Mouse (Mus musculus) urinary bladder, postnatal 14 days (tissue): ENCODE measurements at regions not wholly inside any gene's neighbourhood (a gene's known extent, or its start where the extent isn't known, plus 50 kb on each side); places are given as distances from the start of the nearest gene placed in this dataset.

ENCODE experiments used
- DNase-seq: peaks from one replicate; pipeline ENCODE4 v3.0.0; 2021; ENCODE audit warnings: low spot score

- no peak for DNase-seq
These were observed 213.7 kb upstream of the Ccdc122 start for GRCm38 (mm10) chr14:76822766-76823325.

DNA sequence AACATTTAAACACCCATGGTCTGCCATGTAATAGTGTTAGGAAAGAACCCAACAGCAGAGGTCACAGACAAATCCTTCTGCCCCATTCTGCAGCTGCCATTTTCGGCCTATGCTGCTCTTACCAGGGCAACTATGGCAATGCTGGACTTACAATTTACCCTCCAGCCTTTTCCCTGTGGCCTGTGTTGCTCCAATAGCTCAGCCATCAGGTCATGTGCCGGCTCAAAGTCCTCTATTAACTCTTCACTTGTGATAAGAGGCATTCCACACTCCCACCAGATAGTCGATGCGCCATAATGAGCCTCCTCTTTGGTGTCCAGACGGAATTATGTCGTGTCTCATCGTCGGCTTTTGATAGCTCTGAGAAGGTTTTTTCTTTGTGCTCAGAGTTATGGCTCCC lies 214.7 kb upstream of the Ccdc122 start:
- no peak for DNase-seq

DNA sequence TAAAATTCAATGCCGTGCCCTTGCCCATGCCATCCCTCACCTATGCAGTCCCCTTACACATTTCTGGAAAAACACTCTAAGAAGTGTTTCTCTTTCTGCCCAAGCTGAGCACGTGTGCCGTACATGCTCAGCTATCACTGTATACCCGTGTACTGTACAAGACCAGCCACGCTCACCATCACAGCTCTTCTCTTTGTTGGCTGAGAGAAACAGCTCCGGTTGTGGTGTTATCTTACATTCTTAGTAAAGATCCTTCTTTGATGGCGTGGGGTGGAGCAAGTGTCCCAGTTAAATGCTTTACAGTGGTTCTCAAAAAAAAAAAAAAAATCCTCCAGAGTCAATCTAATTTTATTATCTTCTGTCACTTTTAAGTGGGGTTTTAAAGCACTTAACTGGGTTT lies 215.1 kb upstream of the Ccdc122 start:
- no peak for DNase-seq

DNA sequence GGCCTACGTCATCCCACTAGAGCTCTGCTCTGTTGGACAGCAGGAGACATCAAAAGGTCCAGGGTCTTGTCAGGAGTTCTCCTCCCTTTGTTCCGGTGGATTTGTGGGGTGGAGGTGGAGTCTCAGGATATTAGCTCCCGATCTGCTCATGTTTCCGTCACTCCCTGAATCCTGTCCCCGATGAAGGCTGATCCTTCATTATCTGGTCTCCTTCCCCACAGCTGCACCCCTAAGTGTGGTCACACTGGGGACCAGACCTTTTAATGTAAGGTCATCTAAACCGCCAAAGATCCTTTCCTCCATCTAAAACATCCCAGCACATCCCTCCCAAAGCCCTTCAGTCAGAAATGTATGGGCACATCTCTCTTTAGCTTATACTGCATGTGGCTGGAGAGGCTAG lies 215.6 kb upstream of the Ccdc122 start:
- DNase-seq: no peak

- peak; percentile 85 for DNase-seq
These were observed 216.9 kb upstream of the Ccdc122 start for GRCm38 (mm10) chr14:76819690-76820089.

- DNase-seq: no peak
These were observed 218.1 kb upstream of the Ccdc122 start for GRCm38 (mm10) chr14:76818256-76819010.

GRCm38 (mm10) chr14:76817189-76817772 lies 219.3 kb upstream of the Ccdc122 start:
- peak; percentile 15 for DNase-seq

- DNase-seq: no peak
These were observed 219.9 kb upstream of the Ccdc122 start for GRCm38 (mm10) chr14:76816666-76817065.

- no peak for DNase-seq
These were observed 224.3 kb upstream of the Ccdc122 start for GRCm38 (mm10) chr14:76812155-76812875.

DNA sequence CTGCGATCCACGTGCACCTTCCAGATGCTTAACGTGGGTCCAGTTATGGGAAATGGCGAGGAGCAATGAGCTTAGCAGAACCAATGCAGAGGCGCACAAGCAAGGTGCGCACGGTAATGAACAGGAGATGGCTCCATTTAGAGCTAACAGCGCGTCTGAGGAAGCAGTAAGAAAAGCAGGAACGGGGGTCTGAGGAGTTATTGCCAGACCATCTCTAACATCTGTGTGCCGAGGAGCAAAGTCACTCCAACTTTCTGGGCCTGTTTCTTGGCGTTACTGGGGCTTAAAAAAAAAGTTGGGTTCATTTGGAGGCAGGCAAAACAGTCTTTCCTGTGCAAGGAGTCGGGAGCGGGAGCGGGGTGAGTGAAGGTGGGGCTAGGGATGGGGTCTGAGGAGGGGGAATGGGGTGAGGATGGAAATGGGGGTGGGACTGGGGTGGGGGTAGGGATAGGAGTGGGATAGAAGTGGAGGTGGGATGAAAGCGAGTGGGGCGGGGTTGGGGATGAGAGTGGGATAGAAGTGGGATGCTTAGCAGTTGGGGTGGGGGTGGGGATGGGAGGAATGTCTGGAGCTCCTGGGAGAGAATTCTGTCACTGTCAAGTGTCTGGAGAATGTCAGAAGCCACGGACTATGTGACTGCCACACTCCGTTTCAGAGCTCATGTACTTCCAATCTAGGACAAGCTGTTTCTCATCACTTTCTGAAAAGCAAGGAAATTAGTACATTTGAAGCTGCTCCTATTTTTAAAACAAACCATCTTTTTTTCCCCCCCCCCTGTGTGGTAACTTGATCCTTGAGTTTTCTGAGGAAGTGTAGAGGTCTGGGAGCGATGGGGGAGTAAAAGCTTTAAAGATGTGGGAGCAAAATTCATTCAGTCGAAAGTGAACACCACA lies 225.6 kb upstream of the Ccdc122 start:
- no peak for DNase-seq

- no peak for DNase-seq
These were observed 226.5 kb upstream of the Ccdc122 start for GRCm38 (mm10) chr14:76810041-76810440.

DNA sequence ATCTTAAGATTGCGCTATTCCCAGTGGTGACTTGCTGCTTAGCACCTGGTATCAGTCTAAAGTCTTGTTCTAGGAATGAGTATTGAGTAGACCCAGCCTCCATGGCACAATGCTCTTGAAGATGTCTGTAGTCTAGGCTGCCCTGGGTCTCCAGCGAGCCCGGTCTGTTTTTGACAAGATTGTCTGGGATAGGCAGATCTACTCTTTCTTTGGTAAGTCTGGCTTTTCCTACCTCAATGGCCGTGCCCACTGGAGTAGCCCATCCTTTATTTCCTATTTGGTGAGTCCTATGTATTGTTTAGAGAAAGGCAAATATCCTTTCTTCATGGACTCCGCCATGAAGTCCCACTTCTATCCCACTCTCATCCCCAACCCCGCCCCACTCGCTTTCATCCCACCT lies 227.2 kb upstream of the Ccdc122 start:
- no peak for DNase-seq

- DNase-seq: no peak
These were observed 231.3 kb upstream of the Ccdc122 start for GRCm38 (mm10) chr14:76805151-76805785.

DNA sequence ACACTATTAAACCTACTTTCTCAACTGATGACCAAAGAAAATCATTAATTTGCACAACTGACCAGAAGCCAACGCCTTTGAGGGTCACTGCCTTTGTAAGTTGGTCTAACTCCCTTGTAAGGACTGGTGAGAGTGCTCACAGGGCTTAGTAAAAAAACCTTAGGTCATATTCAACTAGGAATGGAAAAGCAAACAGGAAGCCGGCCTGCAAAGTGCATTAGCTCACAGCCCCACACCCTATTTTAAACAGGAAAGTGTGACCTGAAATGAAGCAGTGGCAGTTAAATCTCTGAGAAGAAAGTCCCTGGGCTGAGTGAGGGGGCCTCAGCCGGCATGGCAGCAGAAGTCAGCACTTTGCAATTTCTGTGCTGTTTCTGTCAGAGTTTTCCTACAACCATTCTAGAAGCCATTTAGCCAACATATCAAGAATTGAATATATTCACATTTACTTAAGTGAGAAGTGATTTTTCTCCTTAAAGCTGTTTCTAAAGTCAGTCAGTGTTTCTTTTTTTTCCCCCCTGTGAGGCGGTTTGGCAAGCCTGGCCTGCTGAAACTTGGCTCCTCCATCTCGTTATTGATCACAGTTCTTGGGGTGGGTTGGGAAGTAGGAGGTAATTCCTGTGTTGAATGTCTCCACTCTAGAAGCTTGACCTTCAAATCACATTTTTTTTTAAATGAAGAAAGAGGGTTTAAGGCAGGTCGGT lies 232.0 kb upstream of the Ccdc122 start:
- no peak for DNase-seq

- no peak for DNase-seq
These were observed 236.4 kb upstream of the Ccdc122 start for GRCm38 (mm10) chr14:76800181-76800580.

DNA sequence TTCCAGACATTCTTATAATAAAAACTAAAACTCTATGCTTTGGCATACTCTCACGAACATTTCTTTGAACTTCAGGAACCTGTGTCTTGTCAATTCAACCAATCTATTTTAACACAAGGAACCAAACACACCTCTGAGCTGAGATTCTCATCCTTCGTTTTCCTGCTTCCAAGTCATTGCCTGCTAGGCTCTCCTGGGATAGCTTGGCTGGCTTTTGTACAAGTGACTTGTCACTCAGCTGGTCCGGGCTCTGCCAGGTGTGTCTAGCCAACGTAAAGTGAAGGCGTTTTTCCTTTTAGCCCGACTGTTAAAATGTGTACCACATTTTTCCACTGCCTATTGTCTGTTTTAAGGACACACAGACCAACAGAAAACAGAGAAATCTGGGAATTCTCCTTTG lies 236.8 kb upstream of the Ccdc122 start:
- no peak for DNase-seq

- DNase-seq: no peak
These were observed 237.6 kb upstream of the Ccdc122 start for GRCm38 (mm10) chr14:76798925-76799428.

- DNase-seq: no peak
These were observed 238.1 kb upstream of the Ccdc122 start for GRCm38 (mm10) chr14:76798488-76798887.

- no peak for DNase-seq
These were observed 239.1 kb upstream of the Ccdc122 start for GRCm38 (mm10) chr14:76797518-76797917.

DNA sequence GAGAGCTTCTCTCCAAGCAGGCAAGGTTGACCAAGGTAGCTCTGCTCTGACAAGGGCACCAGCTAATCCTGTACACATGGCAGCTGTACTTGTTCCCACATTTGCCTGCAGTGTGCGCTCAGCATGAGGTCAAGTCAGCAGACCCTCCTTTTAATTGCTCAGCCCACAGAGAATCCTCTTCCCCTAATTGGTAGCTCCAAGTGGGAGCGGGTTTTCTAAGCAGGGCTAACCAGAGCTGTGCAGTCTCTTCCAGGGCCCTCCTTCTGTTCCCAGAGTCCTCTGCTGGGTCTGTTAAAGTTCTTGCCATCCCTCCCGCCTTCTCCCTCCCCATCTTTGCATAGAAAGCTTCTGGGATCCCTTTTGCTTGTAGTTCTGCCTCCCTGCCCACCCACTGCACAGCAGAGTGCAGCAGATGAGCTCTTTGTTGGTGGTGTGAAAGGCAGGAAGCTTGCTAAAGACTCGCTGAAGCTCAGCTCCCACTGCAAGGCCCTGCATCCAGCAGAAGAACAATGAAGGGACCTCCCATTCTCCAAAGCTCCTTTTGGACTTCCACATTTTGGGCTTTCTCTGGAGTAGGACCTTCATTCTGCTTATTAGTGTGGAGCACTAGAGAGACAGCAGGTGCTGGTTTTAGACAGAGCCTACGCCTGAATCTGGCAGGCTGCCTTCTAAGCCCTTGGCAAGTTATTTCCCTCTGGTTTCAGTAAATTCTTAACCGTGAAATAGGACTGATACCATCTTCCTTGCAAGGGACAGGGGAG lies 235.3 kb upstream of the Serp2 start:
- DNase-seq: peak; percentile 22
